ENCODE assay signal across 10 mouse cellular contexts in the genomic region with DNA sequence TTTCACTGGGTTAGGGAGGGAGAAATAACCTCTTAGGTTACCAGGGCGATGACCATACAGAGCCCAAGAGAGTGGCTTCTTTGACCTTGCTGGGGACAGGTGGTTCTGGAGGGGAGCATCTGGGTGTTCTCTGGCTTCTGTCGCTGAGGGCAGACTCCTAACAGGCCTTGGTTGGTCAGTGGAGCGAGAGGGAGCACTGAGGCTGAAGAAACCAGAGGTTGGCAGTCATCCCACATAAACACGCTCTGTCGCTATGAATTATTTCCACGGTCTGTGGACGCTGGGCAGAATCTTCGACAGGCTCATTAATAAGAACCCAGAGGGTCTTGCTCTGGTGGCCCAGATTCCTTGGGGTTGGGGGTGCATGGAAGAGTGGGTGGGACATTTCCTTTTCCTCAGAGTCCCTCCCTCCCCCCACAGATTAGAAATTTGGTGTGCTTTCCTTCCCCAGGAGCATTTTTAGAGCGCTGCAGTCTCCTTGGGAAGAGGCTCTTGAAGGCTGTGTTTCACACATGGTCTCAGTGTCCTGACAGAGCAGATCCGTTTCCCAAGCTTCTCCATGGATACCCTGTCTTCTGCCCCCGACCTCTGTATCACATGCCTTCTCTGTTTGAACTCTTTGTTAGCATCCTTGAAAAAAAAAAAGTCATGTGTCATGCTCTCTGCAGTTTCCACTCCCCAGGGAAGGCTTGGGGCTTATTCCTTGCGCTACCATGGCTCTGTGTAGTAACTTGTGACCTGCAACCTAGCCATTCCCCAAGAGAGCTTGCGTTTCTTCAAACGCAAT.
DNase-seq lines count a peak whose midpoint lies in the region; ATAC-seq lines count a peak whose summit lies in the region.
"Had no signal": no experiment of that assay in that cellular context is flagged by ENCODE, and none has a peak within 500 bp of the region (broad histone marks: within the 10 kb centered on the region; RNA-seq: fewer than 3 reads in every experiment).

No protein-coding gene starts in this region.

- WGBS in heart, embryonic 12.5 days: 55% methylated on average over 14 of the region's 14 CpGs
- 53% methylated on average over 14 of the region's 14 CpGs for WGBS in forebrain, embryonic 16.5 days

- H3K4me1 ChIP-seq in heart, embryonic 12.5 days (replicated peaks): peaks cover 34% of the 10 kb centered on the region
- H3K4me1 ChIP-seq in forebrain, embryonic 16.5 days (replicated peaks; ENCODE audit: control insufficient read depth, insufficient read depth, low read length): peaks cover 6% of the 10 kb centered on the region; the same call in 1 of the 2 replicates

- H3K36me3 ChIP-seq in heart, embryonic 12.5 days: no peaks in the 10 kb centered on the region
- no peaks in the 10 kb centered on the region for H3K36me3 ChIP-seq in forebrain, embryonic 16.5 days (ENCODE audit: control insufficient read depth, insufficient read depth)
- H3K36me3 ChIP-seq: limb, embryonic 13.5 days had no signal

- 0 out of 2 replicates have a peak, but pooled peaks have one; percentile 12 for ATAC-seq in heart, embryonic 12.5 days (ENCODE audit: insufficient number of reproducible peaks, low FRiP score)
- ATAC-seq in forebrain, embryonic 16.5 days: peak; percentile 45
- ATAC-seq in megakaryocyte progenitor cell, adult 5-6 weeks (replicated peaks; ENCODE audit: poor library complexity): no peak

- 0 out of 2 replicates have a peak, but pooled peaks cover 2% of the 10 kb centered on the region for H3K27me3 ChIP-seq in heart, embryonic 12.5 days (replicated peaks)
- no peaks in the 10 kb centered on the region for H3K27me3 ChIP-seq in forebrain, embryonic 16.5 days (replicated peaks; ENCODE audit: control insufficient read depth, insufficient read depth, low read length)
- H3K27me3 ChIP-seq: limb, embryonic 13.5 days had no signal

- H3K27ac ChIP-seq in heart, embryonic 12.5 days (ENCODE audit: poor library complexity, severe bottlenecking): no peak overlapping the region
- no peak overlapping the region for H3K27ac ChIP-seq in forebrain, embryonic 16.5 days (ENCODE audit: low read length)
- H3K27ac ChIP-seq: limb, embryonic 13.5 days had no signal

- H3K9ac ChIP-seq in heart, embryonic 12.5 days: no peak overlapping the region
- no peak overlapping the region for H3K9ac ChIP-seq in forebrain, embryonic 16.5 days (replicated peaks; ENCODE audit: low read depth, low read length)
- H3K9ac ChIP-seq: limb, embryonic 13.5 days had no signal

- no peak for DNase-seq in heart, adult 11 months
- DNase-seq in brain, adult 2 months (ENCODE audit: low read depth, low spot score): peak; percentile 31
- DNase-seq in kidney, postnatal 4 days: peak; percentile 64 to 75
- DNase-seq in urinary bladder, postnatal 36 days (ENCODE audit: low spot score in 2 of 2): no peak
- DNase-seq in heart, adult 9 months (ENCODE audit: low spot score in 2 of 2): no peak
- DNase-seq: heart, adult 18-20 months had no signal

- H3K4me2 ChIP-seq in heart, embryonic 12.5 days: no peak overlapping the region
- no peak overlapping the region for H3K4me2 ChIP-seq in forebrain, embryonic 16.5 days (ENCODE audit: low read length)
- H3K4me2 ChIP-seq: limb, embryonic 13.5 days had no signal

- H3K4me3 ChIP-seq in heart, embryonic 12.5 days: no peak overlapping the region
- H3K4me3 ChIP-seq in forebrain, embryonic 16.5 days (replicated peaks; ENCODE audit: low read length): no peak overlapping the region
- H3K4me3 ChIP-seq: limb, embryonic 13.5 days had no signal

- no peaks in the 10 kb centered on the region for H3K9me3 ChIP-seq in heart, embryonic 12.5 days (replicated peaks)
- H3K9me3 ChIP-seq in forebrain, embryonic 16.5 days (ENCODE audit: control insufficient read depth, low read length): no peaks in the 10 kb centered on the region
- H3K9me3 ChIP-seq: limb, embryonic 13.5 days had no signal

Comparison
In these comparisons a context has a peak if more than half of its experiments do, and no peak if none do; other contexts are left out.
1. DNase-seq: peak in brain, adult 2 months (single experiment) and kidney, postnatal 4 days (2 of 2); none in heart, adult 11 months (single experiment), urinary bladder, postnatal 36 days (0 of 2) and heart, adult 9 months (0 of 2).